Mouse (Mus musculus): ENCODE measurements at regions not wholly inside any gene's neighbourhood (a gene's known extent, or its start where the extent isn't known, plus 50 kb on each side); places are given as distances from the start of the nearest gene placed in this dataset.

DNA sequence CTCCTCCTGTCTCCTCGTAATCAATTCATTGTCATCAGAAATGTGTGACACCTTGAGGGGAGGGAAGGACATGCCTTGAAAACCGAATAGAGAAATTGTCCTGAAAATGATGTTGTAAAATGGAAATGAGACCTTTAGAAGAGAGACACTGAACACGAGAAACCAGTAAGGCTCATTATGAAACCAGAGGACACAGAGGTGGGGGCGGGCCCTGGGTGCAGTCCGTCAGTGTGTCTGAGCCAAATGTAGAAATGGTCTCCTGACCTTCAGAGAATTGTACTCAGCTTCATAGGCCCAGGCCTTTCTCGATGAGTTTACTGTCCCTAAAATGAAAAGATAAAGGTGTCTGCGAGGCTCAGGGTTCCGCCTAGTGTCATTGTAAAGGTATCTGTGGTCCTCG, 89.0 kb downstream of the Dad1 start:
- no peak for TF ChIP-seq POLR2A (IDR thresholded peaks at IDR 0.05; ENCODE audit: low read depth, low read length)
- TF ChIP-seq CTCF (IDR thresholded peaks at IDR 0.05; ENCODE audit: extremely low read depth, insufficient read depth, insufficient read length, insufficient replicate concordance) = no peak

Data from spleen, adult 2 months (tissue).